Mouse (Mus musculus): ENCODE data around the gene Slc8b1. TPM values are rescaled to one million over a fixed set of nuclear protein-coding genes. Genes with fewer than 3 reads are reported as not detected.

The Slc8b1 gene
- 1.9 and 2.0 TPM in 2 replicates for polyA plus RNA-seq (2015; fragmentation: Nextera tagmentation; extraction: Ambion mirVana)

- peak; percentile 83 for ATAC-seq
- H3K36me3 ChIP-seq (ENCODE audit: control insufficient read depth, insufficient read depth) = no peaks in the 10 kb centered on the region
- no peaks in the 10 kb centered on the region for H3K9me3 ChIP-seq (ENCODE audit: control insufficient read depth, low read length)
- no peak within 1 kb of the TSS for H3K27ac ChIP-seq (ENCODE audit: low read length)
- peak within 1 kb of the TSS; percentile 47 for H3K4me3 ChIP-seq (replicated peaks; ENCODE audit: low read length)
- peak within 1 kb of the TSS; percentile 66 for H3K4me2 ChIP-seq (ENCODE audit: low read length)
- H3K27me3 ChIP-seq (replicated peaks; ENCODE audit: control insufficient read depth, insufficient read depth, low read length) = peaks cover 7% of the 10 kb centered on the region
- peaks cover 17% of the 10 kb centered on the region for H3K4me1 ChIP-seq (replicated peaks; ENCODE audit: control insufficient read depth, insufficient read depth, low read length)
- peak within 1 kb of the TSS; percentile 41; the same call in 1 of the 2 replicates for H3K9ac ChIP-seq (replicated peaks; ENCODE audit: low read depth, low read length)
- WGBS = 1% methylated on average over 36 of the region's 36 CpGs
Observed at GRCm38 (mm10) chr5:120510982-120511642, at the start of gene Slc8b1. Slc8b1 (plus strand) TSS chr5:120511168.

- 81% methylated on average over 15 of the region's 15 CpGs for WGBS
- no peaks in the 10 kb centered on the region; the same call in 1 of the 2 replicates for H3K9me3 ChIP-seq (ENCODE audit: control insufficient read depth, low read length)
- H3K4me3 ChIP-seq (replicated peaks; ENCODE audit: low read length) = no peak overlapping the region
- H3K27ac ChIP-seq (ENCODE audit: low read length) = no peak overlapping the region
- H3K36me3 ChIP-seq (ENCODE audit: control insufficient read depth, insufficient read depth) = no peaks in the 10 kb centered on the region
- no peaks in the 10 kb centered on the region for H3K4me1 ChIP-seq (replicated peaks; ENCODE audit: control insufficient read depth, insufficient read depth, low read length)
- H3K27me3 ChIP-seq (replicated peaks; ENCODE audit: control insufficient read depth, insufficient read depth, low read length) = no peaks in the 10 kb centered on the region
- H3K9ac ChIP-seq (replicated peaks; ENCODE audit: low read depth, low read length) = no peak overlapping the region
- no peak for ATAC-seq
- no peak overlapping the region for H3K4me2 ChIP-seq (ENCODE audit: low read length)
Observed at GRCm38 (mm10) chr5:120461902-120462301, 49.1 kb upstream of the Slc8b1 start.

GRCm38 (mm10) chr5:120464321-120464720 is 46.6 kb upstream of the Slc8b1 start:
- WGBS = 90% methylated on average over 4 of the region's 4 CpGs
- no peak overlapping the region for H3K4me3 ChIP-seq (replicated peaks; ENCODE audit: low read length)
- no peaks in the 10 kb centered on the region for H3K4me1 ChIP-seq (replicated peaks; ENCODE audit: control insufficient read depth, insufficient read depth, low read length)
- H3K4me2 ChIP-seq (ENCODE audit: low read length) = no peak overlapping the region
- no peaks in the 10 kb centered on the region for H3K36me3 ChIP-seq (ENCODE audit: control insufficient read depth, insufficient read depth)
- no peaks in the 10 kb centered on the region; the same call in 1 of the 2 replicates for H3K9me3 ChIP-seq (ENCODE audit: control insufficient read depth, low read length)
- H3K27ac ChIP-seq (ENCODE audit: low read length) = no peak overlapping the region
- no peaks in the 10 kb centered on the region for H3K27me3 ChIP-seq (replicated peaks; ENCODE audit: control insufficient read depth, insufficient read depth, low read length)
- H3K9ac ChIP-seq (replicated peaks; ENCODE audit: low read depth, low read length) = no peak overlapping the region
- no peak for ATAC-seq

GRCm38 (mm10) chr5:120465062-120465461 is 45.9 kb upstream of the Slc8b1 start:
- Histone ChIP-seq H3K9me3 (ENCODE audit: control insufficient read depth, low read length) (no peaks in the 10 kb centered on the region; the same call in 1 of the 2 replicates), H3K27me3 (replicated peaks; ENCODE audit: control insufficient read depth, insufficient read depth, low read length) (no peaks in the 10 kb centered on the region), H3K36me3 (ENCODE audit: control insufficient read depth, insufficient read depth) (no peaks in the 10 kb centered on the region), H3K9ac (replicated peaks; ENCODE audit: low read depth, low read length) (no peak overlapping the region), H3K4me2 (ENCODE audit: low read length) (no peak overlapping the region), H3K4me3 (replicated peaks; ENCODE audit: low read length) (no peak overlapping the region), H3K27ac (ENCODE audit: low read length) (no peak overlapping the region), H3K4me1 (replicated peaks; ENCODE audit: control insufficient read depth, insufficient read depth, low read length) (no peaks in the 10 kb centered on the region)
- no peak for ATAC-seq
- 44% methylated on average over 5 of the region's 5 CpGs for WGBS

GRCm38 (mm10) chr5:120465860-120466259 is 45.1 kb upstream of the Slc8b1 start:
- no peak overlapping the region for H3K27ac ChIP-seq (ENCODE audit: low read length)
- H3K36me3 ChIP-seq (ENCODE audit: control insufficient read depth, insufficient read depth) = no peaks in the 10 kb centered on the region
- H3K4me3 ChIP-seq (replicated peaks; ENCODE audit: low read length) = no peak overlapping the region
- no peaks in the 10 kb centered on the region for H3K4me1 ChIP-seq (replicated peaks; ENCODE audit: control insufficient read depth, insufficient read depth, low read length)
- no peaks in the 10 kb centered on the region for H3K27me3 ChIP-seq (replicated peaks; ENCODE audit: control insufficient read depth, insufficient read depth, low read length)
- ATAC-seq = no peak
- H3K9me3 ChIP-seq (ENCODE audit: control insufficient read depth, low read length) = no peaks in the 10 kb centered on the region; the same call in 1 of the 2 replicates
- H3K9ac ChIP-seq (replicated peaks; ENCODE audit: low read depth, low read length) = no peak overlapping the region
- no peak overlapping the region for H3K4me2 ChIP-seq (ENCODE audit: low read length)
- 56% methylated on average over 6 of the region's 6 CpGs for WGBS

- Histone ChIP-seq H3K9ac (replicated peaks; ENCODE audit: low read depth, low read length) (no peak overlapping the region), H3K4me3 (replicated peaks; ENCODE audit: low read length) (no peak overlapping the region), H3K27me3 (replicated peaks; ENCODE audit: control insufficient read depth, insufficient read depth, low read length) (no peaks in the 10 kb centered on the region), H3K27ac (ENCODE audit: low read length) (no peak overlapping the region), H3K4me2 (ENCODE audit: low read length) (no peak overlapping the region), H3K36me3 (ENCODE audit: control insufficient read depth, insufficient read depth) (no peaks in the 10 kb centered on the region), H3K9me3 (ENCODE audit: control insufficient read depth, low read length) (no peaks in the 10 kb centered on the region; the same call in 1 of the 2 replicates), H3K4me1 (replicated peaks; ENCODE audit: control insufficient read depth, insufficient read depth, low read length) (no peaks in the 10 kb centered on the region)
- WGBS = 8% methylated on average over 4 of the region's 4 CpGs
- ATAC-seq = no peak
Observed at GRCm38 (mm10) chr5:120467026-120467425, 43.9 kb upstream of the Slc8b1 start.

- H3K9ac ChIP-seq (replicated peaks; ENCODE audit: low read depth, low read length) = no peak overlapping the region
- no peak for ATAC-seq
- no peak overlapping the region for H3K27ac ChIP-seq (ENCODE audit: low read length)
- no peaks in the 10 kb centered on the region for H3K4me1 ChIP-seq (replicated peaks; ENCODE audit: control insufficient read depth, insufficient read depth, low read length)
- H3K4me2 ChIP-seq (ENCODE audit: low read length) = no peak overlapping the region
- H3K4me3 ChIP-seq (replicated peaks; ENCODE audit: low read length) = no peak overlapping the region
- H3K36me3 ChIP-seq (ENCODE audit: control insufficient read depth, insufficient read depth) = no peaks in the 10 kb centered on the region
- no peaks in the 10 kb centered on the region for H3K27me3 ChIP-seq (replicated peaks; ENCODE audit: control insufficient read depth, insufficient read depth, low read length)
- no peaks in the 10 kb centered on the region; the same call in 1 of the 2 replicates for H3K9me3 ChIP-seq (ENCODE audit: control insufficient read depth, low read length)
- 93% methylated on average over 5 of the region's 5 CpGs for WGBS
Observed at GRCm38 (mm10) chr5:120468336-120468735, 42.6 kb upstream of the Slc8b1 start.

GRCm38 (mm10) chr5:120468830-120469229 is 42.1 kb upstream of the Slc8b1 start:
- Histone ChIP-seq H3K4me3 (replicated peaks; ENCODE audit: low read length) (no peak overlapping the region), H3K27ac (ENCODE audit: low read length) (no peak overlapping the region), H3K9ac (replicated peaks; ENCODE audit: low read depth, low read length) (no peak overlapping the region), H3K4me1 (replicated peaks; ENCODE audit: control insufficient read depth, insufficient read depth, low read length) (no peaks in the 10 kb centered on the region), H3K9me3 (ENCODE audit: control insufficient read depth, low read length) (no peaks in the 10 kb centered on the region; the same call in 1 of the 2 replicates), H3K27me3 (replicated peaks; ENCODE audit: control insufficient read depth, insufficient read depth, low read length) (no peaks in the 10 kb centered on the region), H3K4me2 (ENCODE audit: low read length) (no peak overlapping the region), H3K36me3 (ENCODE audit: control insufficient read depth, insufficient read depth) (no peaks in the 10 kb centered on the region)
- 90% methylated on average over 6 of the region's 6 CpGs for WGBS
- no peak for ATAC-seq

GRCm38 (mm10) chr5:120471538-120471937 is 39.4 kb upstream of the Slc8b1 start:
- Histone ChIP-seq H3K9me3 (ENCODE audit: control insufficient read depth, low read length) (no peaks in the 10 kb centered on the region), H3K4me3 (replicated peaks; ENCODE audit: low read length) (no peak overlapping the region), H3K4me1 (replicated peaks; ENCODE audit: control insufficient read depth, insufficient read depth, low read length) (0 out of 2 replicates have a peak, but pooled peaks cover 3% of the 10 kb centered on the region), H3K9ac (replicated peaks; ENCODE audit: low read depth, low read length) (no peak overlapping the region), H3K27me3 (replicated peaks; ENCODE audit: control insufficient read depth, insufficient read depth, low read length) (no peaks in the 10 kb centered on the region), H3K36me3 (ENCODE audit: control insufficient read depth, insufficient read depth) (no peaks in the 10 kb centered on the region), H3K4me2 (ENCODE audit: low read length) (no peak overlapping the region), H3K27ac (ENCODE audit: low read length) (no peak overlapping the region)
- ATAC-seq = no peak
- WGBS = 64% methylated on average over 4 of the region's 4 CpGs
